Mouse (Mus musculus) hindbrain, postnatal 0 days (tissue): ENCODE data around the gene Spaca9. TPM values are rescaled to one million over a fixed set of nuclear protein-coding genes. Genes with fewer than 3 reads are reported as not detected.
A peak's percentile ranks its signal among the peaks of the same experiment; 100 is the strongest.

Experiments
- ATAC-seq: fragments of 200-750 bp; cut with Nextera tagmentation; 2 replicates; pipeline ENCODE4 v1.8.0; 2017; ENCODE audit warnings: mild to moderate bottlenecking, moderate TSS enrichment, moderate library complexity
- DNase-seq: peaks from one replicate; pipeline ENCODE4 v3.0.0-alpha.2; 2015; ENCODE audit warnings: low spot score
- H3K27ac ChIP-seq: fragments of 300-500 bp; sonication (generic); 2 replicates; pipeline ENCODE4 v1.5.1; 2014; ENCODE audit warnings: mild to moderate bottlenecking
- H3K27me3 ChIP-seq: fragments of 300-500 bp; sonication (generic); 2 replicates; pipeline ENCODE4 v1.6.1; 2014; ENCODE audit warnings: low read length, mixed read lengths; ENCODE audit not compliant: insufficient read depth
- H3K36me3 ChIP-seq: fragments of 300-500 bp; sonication (generic); 2 replicates; pipeline ENCODE4 v1.6.1; 2014; ENCODE audit warnings: low read length, mixed read lengths; ENCODE audit not compliant: insufficient read depth
- H3K4me1 ChIP-seq: fragments of 300-500 bp; sonication (generic); 2 replicates; pipeline ENCODE4 v1.6.1; 2014; ENCODE audit warnings: antibody characterized with exemption, low read length, mixed read lengths; ENCODE audit not compliant: insufficient read depth
- H3K4me2 ChIP-seq: fragments of 300-500 bp; sonication (generic); 2 replicates; pipeline ENCODE4 v1.6.1; 2014; ENCODE audit warnings: low read depth, mild to moderate bottlenecking, low read length, moderate library complexity, mixed read lengths
- H3K4me3 ChIP-seq: fragments of 300-500 bp; sonication (generic); 2 replicates; pipeline ENCODE4 v1.5.1; 2014; ENCODE audit warnings: low read length
- H3K9ac ChIP-seq: fragments of 300-500 bp; sonication (generic); replicated peaks from 2 replicates; pipeline ENCODE4 v1.6.1; 2014; ENCODE audit warnings: mild to moderate bottlenecking, low read length, moderate library complexity, mixed read lengths
- H3K9me3 ChIP-seq: fragments of 300-500 bp; sonication (generic); 2 replicates; pipeline ENCODE4 v1.6.1; 2016; ENCODE audit warnings: low read length, mixed read lengths
- CTCF ChIP-seq: IDR thresholded peaks from 2 replicates; pipeline ENCODE4 v1.5.1; 2016; ENCODE audit warnings: antibody characterized with exemption, control low read depth, low read depth
- WGBS: fragments of 180-500 bp; shearing (Covaris S2); extraction: QIAGEN DNeasy Blood & Tissue Kit; methylation state at CpG from one replicate; pipeline ENCODE4 v1.1.7; 2014; 5-methylcytosine and 5-hydroxymethylcytosine counted together
- microRNA-seq, 2 experiments: library from miRNA; unstranded; fragments of <30 nt; microRNA quantifications; one replicate each; pipeline ENCODE4; 2016
- polyA plus RNA-seq: library from polyadenylated mRNA; unstranded; fragments of >200 nt; fragmentation: Nextera tagmentation; extraction: Ambion mirVana; gene quantifications from 2 replicates; pipeline ENCODE4 v1.2.1, GENCODE M21; 2015
- total RNA-seq: library from RNA; depleted of rRNA; stranded (reverse); fragments of >200 nt; gene quantifications from 2 replicates; pipeline ENCODE4 v1.2.3, GENCODE M21; 2014; rRNA removed

Spaca9 gene
- total and polyA plus RNA-seq, 2 experiments from 2014 or later, result 0.89 to 2.9 TPM

DNA sequence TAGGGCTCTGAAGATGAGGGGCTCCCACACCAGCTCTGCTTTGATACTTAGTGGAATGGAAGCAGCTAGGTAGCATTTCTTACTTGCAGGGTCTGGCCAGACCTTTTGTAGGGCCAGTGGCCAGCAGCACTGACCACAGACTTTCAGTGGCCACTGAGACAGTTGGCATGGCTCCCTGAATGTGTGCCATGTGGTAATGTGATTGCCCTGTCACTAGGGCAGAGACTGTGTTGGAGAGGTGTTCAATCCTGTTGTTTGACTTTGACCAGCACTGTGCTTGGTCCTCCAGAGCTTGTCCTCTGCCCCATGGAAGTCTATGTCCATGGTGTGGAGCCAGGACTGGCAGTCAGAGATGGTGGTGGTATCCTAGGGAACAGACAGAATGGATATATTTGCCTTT is 49.0 kb downstream of the Spaca9 start:
- peaks cover 12% of the 10 kb centered on the region; the same call in 1 of the 2 replicates for H3K36me3 ChIP-seq
- TF ChIP-seq CTCF, result no peak
- H3K9ac ChIP-seq, result no peak overlapping the region
- no peak overlapping the region for H3K4me2 ChIP-seq
- no peaks in the 10 kb centered on the region for H3K4me1 ChIP-seq
- no peak overlapping the region for H3K27ac ChIP-seq
- DNase-seq (no peak), ATAC-seq (no peak)
- H3K27me3 ChIP-seq, result no peaks in the 10 kb centered on the region
- H3K9me3 ChIP-seq, result no peaks in the 10 kb centered on the region
- no peak overlapping the region for H3K4me3 ChIP-seq

DNA sequence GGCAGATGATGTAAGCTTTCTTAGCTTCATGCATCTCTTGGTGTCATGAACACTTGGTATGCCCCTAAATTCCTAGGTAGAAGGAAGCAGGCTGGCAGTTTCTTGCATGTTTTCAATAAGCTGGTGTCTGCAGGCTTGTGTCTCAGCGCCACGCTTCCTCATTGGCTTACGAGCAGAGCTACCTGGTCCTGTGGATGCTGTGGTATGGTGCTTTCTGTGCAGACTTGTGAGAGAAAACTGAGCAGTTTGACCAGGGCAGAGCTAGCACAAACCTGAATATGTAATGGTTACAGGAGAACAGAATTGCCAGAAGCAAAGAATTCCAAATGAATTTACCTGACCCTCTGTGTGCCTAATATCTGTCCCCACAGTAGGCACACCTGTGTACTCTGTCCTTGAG is 56.4 kb downstream of the Spaca9 start:
- Histone ChIP-seq H3K9ac (no peak overlapping the region), H3K27me3 (no peaks in the 10 kb centered on the region), H3K9me3 (no peaks in the 10 kb centered on the region), H3K4me2 (peak overlapping the region; percentile 85), H3K27ac (no peak overlapping the region), H3K36me3 (no peaks in the 10 kb centered on the region), H3K4me1 (peaks cover 7% of the 10 kb centered on the region), H3K4me3 (no peak overlapping the region)
- ATAC-seq, result no peak
- DNase-seq, result no peak
- no peak for TF ChIP-seq CTCF
- WGBS, result 76% methylated on average over 3 of the region's 3 CpGs

Small RNAs within 50 kb of the gene (microRNA-seq; reads per million reads assigned to microRNA genes)
- 3.2 to 4.7 reads per million in 2 experiments for gene Mir3088

Other genes starting within 250 kb of the Spaca9 start
- gene 1700007K13Rik, start 233.4 kb downstream of the Spaca9 start, total RNA-seq, result 2.8 and 8.6 TPM in 2 replicates
- gene 1700007K13Rik, start 233.4 kb downstream of the Spaca9 start, polyA plus RNA-seq, result 6.1 and 7.1 TPM in 2 replicates
- 31.5 and 33.0 TPM in 2 replicates for gene Mrps2, start 231.7 kb downstream of the Spaca9 start, total RNA-seq
- 39.2 and 42.6 TPM in 2 replicates for gene Mrps2, start 231.7 kb downstream of the Spaca9 start, polyA plus RNA-seq
- 3.7 and 8.2 TPM in 2 replicates for gene Gbgt1, start 202.8 kb downstream of the Spaca9 start, total RNA-seq
- 1.5 and 1.7 TPM in 2 replicates for gene Gbgt1, start 202.8 kb downstream of the Spaca9 start, polyA plus RNA-seq
- gene Gm10134, start 193.6 kb downstream of the Spaca9 start, total RNA-seq, result not detected in 2 replicates
- gene Gm10134, start 193.6 kb downstream of the Spaca9 start, polyA plus RNA-seq, result 4.0 and 4.8 TPM in 2 replicates
- gene Ralgds, start 186.6 kb downstream of the Spaca9 start, total RNA-seq, result 263 and 266 TPM in 2 replicates
- 74.6 and 76.8 TPM in 2 replicates for gene Ralgds, start 186.6 kb downstream of the Spaca9 start, polyA plus RNA-seq
- gene Cel, start 136.3 kb downstream of the Spaca9 start, total RNA-seq, result not detected in 2 replicates
- gene Cel, start 136.3 kb downstream of the Spaca9 start, polyA plus RNA-seq, result not detected in 2 replicates
- gene Gtf3c5, start 116.0 kb downstream of the Spaca9 start, total RNA-seq, result 23.1 and 28.4 TPM in 2 replicates
- gene Gtf3c5, start 116.0 kb downstream of the Spaca9 start, polyA plus RNA-seq, result 27.4 and 29.5 TPM in 2 replicates
- not detected in 2 replicates for gene Gfi1b, start 77.7 kb downstream of the Spaca9 start, total RNA-seq
- not detected in 2 replicates for gene Gfi1b, start 77.7 kb downstream of the Spaca9 start, polyA plus RNA-seq
- 33.9 and 42.3 TPM in 2 replicates for gene Tsc1, start 58.5 kb downstream of the Spaca9 start, total RNA-seq
- 20.0 and 22.7 TPM in 2 replicates for gene Tsc1, start 58.5 kb downstream of the Spaca9 start, polyA plus RNA-seq
- gene Ak8, start 437 bp upstream of the Spaca9 start, total RNA-seq, result 0.58 and 1.6 TPM in 2 replicates
- gene Ak8, start 437 bp upstream of the Spaca9 start, polyA plus RNA-seq, result 3.3 and 3.5 TPM in 2 replicates
- gene Gtf3c4, start 140.6 kb upstream of the Spaca9 start, total RNA-seq, result 64.3 and 111 TPM in 2 replicates
- 12.8 and 14.5 TPM in 2 replicates for gene Gtf3c4, start 140.6 kb upstream of the Spaca9 start, polyA plus RNA-seq
- gene Ddx31, start 140.7 kb upstream of the Spaca9 start, total RNA-seq, result 17.4 and 18.6 TPM in 2 replicates
- 10.2 and 11.0 TPM in 2 replicates for gene Ddx31, start 140.7 kb upstream of the Spaca9 start, polyA plus RNA-seq
- gene Barhl1, start 216.9 kb upstream of the Spaca9 start, total RNA-seq, result 43.0 and 50.7 TPM in 2 replicates
- 51.1 and 52.1 TPM in 2 replicates for gene Barhl1, start 216.9 kb upstream of the Spaca9 start, polyA plus RNA-seq